Mouse (Mus musculus): ENCODE measurements at regions not wholly inside any gene's neighbourhood (a gene's known extent, or its start where the extent isn't known, plus 50 kb on each side); places are given as distances from the start of the nearest gene placed in this dataset.

- in situ Hi-C loops (cut with MboI; ENCODE audit: low pct_ligation_motif_present, low pct_unique_long_range_greater_than_20kb, low sequenced_read_pairs), result no loop called here
- Histone ChIP-seq H3K27ac (ENCODE audit: insufficient read depth, low read depth) (no peak overlapping the region), H3K9me3 (replicated peaks; ENCODE audit: low read length) (no peaks in the 10 kb centered on the region), H3K36me3 (replicated peaks in 1 of 2; ENCODE audit: control insufficient read depth in 1 of 2, insufficient read depth in 1 of 2, low read length in 1 of 2) (no peaks in the 10 kb centered on the region), H3K4me1 (ENCODE audit: control insufficient read depth in 1 of 2, insufficient read depth in 2 of 2) (peaks cover 0 to 5% of the 10 kb centered on the region in 2 experiments; a peak in 1 of 4 replicates), H3K27me3 (replicated peaks) (no peaks in the 10 kb centered on the region), H3K4me2 (ENCODE audit: insufficient read depth, low read depth, poor library complexity, severe bottlenecking) (no peak overlapping the region), H3K9ac (ENCODE audit: insufficient read depth, low read depth) (no peak overlapping the region), H3K4me3 (replicated peaks in 1 of 3; ENCODE audit: low read depth in 2 of 3, low read length in 2 of 3, poor library complexity in 1 of 3) (no peak overlapping the region), H3K79me2 (replicated peaks; ENCODE audit: control insufficient read depth, extremely low read depth, insufficient read depth, poor library complexity, severe bottlenecking) (no peaks in the 10 kb centered on the region)
- no peak for DNase-seq (ENCODE audit: extremely low read depth)
- dilution Hi-C loops (cut with MboI; ENCODE audit: extremely low pct_ligation_motif_present, extremely low pct_unique_long_range_greater_than_20kb, low sequenced_read_pairs), result no loop called here
- TF ChIP-seq JUN (IDR thresholded peaks at IDR 0.05; ENCODE audit: insufficient read depth, low read depth, low read length), result no peak
- TF ChIP-seq IRF4 (IDR thresholded peaks at IDR 0.05; ENCODE audit: low read depth, low read length), result no peak
These were observed 221.7 kb upstream of the Fam83b start for GRCm38 (mm10) chr9:76788654-76789053.
